Mouse (Mus musculus): ENCODE measurements around the gene Dpp8.

GRCm38 (mm10) chr9:65094237-65094636 is 62.0 kb downstream of the Dpp8 start:
- TF ChIP-seq POLR2A (IDR thresholded peaks at IDR 0.05; ENCODE audit: borderline replicate concordance, extremely low read depth, low read depth, low read length) (no peak), CTCF (IDR thresholded peaks at IDR 0.05; ENCODE audit: insufficient read depth, low read length) (no peak)
